Mouse (Mus musculus) layer of hippocampus, adult 9-11 months (tissue): ENCODE measurements around the gene Plekhm2.

Source experiments
- DNase-seq: peaks from one replicate; pipeline ENCODE4 v3.0.0; 2022

Gene Plekhm2

DNA sequence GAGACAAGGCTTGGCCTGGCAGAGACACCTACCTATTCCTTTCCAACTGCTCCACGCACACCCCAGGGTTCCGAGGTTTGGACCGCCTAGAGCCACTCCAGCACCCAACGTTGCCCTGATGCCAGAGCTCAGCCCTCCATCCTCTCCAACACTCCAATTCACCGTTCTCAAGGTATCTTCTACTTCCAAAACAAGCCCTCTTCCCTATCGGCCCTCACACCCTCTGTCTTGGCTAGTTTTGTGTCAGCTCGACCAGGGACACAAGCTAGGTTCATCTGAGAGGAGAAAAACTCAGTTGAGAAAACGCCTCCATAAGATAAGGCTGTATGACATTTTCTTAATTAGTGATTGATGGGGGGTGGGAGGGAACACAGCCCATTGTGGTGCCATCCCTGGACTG is at the start of gene Plekhm2:
Gene Plekhm2, minus strand, starts transcription at position 101 of the 400 bp plus-strand sequence.
- DNase-seq, result no peak

DNA sequence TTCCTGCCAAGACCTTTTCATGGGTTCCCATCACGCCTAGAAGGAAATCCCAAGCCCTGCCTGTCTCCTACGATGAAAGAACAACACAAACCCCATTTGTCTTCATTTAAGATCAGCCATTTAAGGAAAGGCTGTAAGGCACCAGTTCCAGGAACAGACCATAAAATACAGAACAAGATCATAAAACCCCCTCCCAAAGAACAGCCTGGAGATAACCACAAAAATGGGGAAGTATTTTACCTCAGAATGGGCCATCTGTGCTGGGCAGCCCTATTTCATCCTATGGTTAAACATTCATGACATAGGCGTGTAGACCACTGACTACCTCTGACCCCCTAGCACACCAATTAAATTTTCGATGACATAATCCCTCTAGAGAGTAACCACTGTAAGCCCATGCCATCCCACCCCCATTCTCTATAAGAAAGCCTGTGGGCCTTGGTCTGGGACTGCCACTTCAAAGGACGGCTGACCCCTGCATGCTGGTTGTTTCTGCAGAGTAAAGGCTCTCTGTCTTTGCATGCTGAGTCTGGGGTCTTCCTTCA is 49.0 kb upstream of the Plekhm2 start:
- DNase-seq, result no peak

DNA sequence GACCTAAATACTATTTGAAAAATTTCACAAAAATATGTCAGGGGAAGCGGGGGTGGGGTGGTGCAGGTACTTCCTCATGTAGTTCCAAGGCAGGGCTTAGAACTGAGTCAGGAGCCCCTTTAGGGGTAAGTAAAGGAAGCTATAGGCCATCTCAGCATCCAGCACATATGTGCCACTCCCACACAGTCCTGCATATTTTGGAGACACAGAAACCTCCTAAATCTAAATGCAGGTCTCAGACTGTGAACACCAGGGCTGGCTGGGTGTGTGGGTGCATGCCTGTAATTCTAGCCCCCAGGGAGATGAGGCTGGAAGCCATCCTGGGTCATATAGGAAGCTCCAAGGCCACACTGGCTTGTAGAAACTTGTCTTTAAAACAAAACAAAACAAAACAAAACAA is 46.6 kb upstream of the Plekhm2 start:
- DNase-seq, result no peak

DNA sequence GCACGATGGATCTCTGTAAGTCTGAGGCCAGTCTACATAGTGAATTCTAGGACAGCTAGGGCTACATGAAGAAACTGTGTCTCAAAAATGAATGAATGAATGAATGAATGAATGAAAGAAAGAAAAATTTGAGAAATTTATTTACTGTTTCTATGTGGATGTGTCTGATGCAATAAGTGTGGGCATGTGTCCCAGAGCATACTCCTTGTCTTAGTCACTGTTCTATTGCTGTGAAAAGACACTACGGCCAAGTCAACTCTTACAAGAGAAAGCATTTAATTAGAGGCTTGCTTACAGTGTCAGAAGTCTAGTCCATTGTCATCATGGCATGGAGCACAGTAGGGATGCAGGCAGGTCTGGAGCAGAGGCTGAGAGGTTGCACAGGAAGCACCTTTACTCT is 44.3 kb upstream of the Plekhm2 start:
- no peak for DNase-seq

DNA sequence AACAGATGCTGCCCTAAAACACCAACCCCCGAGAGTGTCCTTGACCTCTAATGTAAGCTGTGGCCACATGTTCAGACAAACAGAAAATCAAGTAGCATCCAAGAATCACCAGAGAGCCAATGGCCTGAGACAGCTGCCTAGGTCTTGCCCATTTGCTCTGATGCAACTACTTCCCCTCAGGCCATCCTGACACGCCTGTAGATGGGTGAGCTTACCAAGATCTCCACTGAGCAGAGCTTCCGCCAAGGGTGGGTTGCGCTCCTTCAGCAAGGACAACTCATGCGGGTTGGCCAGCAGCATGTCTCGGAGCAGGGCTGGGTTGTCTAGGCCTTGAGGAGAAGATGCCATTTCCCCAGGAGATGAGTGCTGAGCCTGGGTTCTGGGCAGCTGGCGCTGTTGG is 43.3 kb upstream of the Plekhm2 start:
- DNase-seq, result no peak

DNA sequence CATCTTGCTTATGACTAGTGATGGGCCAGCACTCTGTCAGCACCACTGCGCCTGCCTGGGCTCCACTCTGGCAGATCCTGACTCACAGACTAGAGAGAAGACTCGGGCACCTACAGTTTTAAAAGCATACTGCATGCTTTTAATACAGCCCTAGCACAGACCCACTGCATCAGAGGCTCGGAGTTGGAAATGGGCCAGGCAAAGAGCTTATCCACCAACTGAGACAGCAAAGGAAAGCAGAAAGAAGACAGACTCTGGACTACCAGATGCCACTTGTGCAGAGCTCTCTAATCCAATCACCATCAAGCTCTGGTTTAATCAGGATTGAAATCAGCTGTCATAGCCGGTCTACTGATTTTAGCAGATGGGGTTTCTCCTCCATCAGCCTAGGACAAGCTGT is 40.6 kb upstream of the Plekhm2 start:
- peak; percentile 91 for DNase-seq

DNA sequence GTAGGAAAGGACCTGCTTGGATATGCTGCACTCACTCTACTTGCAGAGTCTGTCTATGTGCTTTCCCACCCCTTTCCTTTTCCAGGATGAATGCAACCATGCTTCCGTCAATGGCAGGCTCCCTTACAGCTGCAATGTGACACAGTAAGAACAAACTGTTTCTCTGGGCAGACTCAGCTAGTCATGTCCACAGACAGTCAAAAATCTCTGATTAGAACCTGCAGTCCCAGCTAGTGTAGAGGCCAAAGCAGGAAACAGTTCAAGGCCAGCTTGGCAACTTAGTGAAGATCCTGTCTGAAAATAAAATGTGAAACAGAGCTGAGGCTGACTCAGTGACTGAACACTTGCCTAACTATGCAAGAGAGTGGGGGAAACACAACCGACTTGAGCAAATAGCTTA is 39.9 kb upstream of the Plekhm2 start:
- no peak for DNase-seq

DNA sequence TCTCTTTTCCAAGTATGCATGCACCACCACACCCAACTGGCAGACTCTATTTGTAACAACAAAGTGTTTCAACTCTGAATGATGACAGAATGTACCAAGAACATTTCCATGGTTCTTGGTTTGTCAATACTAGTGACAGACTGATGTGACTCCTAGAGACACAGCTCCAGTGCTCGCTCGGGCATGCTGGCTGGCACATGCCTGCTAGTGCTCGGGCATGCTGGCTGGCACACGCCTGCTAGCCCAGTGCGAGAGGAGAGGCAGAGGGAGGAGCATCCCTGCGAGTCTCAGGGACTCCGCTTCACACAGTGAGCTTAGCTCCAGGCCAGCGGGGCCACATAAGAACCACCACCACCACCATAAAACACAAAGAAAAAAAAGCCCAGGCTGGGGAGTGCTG is 30.0 kb upstream of the Plekhm2 start:
- no peak for DNase-seq

DNA sequence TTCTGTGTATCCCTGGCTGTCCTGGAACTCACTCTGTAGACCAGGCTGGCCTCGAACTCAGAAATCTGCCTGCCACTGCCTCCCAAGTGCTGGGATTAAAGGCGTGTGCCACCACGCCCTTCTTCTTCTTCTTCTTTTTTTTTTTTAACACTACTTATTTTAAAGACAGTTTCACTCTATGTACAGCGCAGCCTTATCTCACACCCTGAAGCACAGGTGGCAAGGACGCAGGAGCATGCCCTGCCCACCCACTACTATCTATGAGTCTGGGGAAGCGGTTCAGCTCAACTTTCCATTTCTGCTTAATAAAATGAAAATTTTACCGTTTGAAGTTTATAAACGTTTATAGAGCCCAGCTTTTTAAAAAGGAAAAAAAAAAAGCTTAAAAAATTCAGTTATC is 23.8 kb upstream of the Plekhm2 start:
- no peak for DNase-seq

DNA sequence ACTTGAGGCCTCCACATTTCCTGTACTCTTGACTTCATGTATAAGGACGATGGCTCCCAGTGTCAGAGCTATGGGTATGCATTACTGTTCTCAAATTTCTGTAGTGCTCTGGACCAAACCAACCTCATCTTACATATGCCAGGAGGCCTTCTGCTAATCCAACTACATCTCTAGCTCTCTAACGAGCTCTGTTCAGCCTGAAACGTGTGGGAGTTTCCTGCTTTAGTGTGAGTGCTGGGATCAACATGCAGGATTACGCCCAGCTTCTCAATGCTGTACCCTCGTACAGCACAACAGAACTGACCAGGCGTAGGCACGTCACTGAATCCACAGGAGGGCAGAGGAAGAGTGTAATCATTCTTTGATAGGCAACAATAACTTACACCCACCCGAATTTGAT is 21.8 kb upstream of the Plekhm2 start:
- DNase-seq, result peak; percentile 63

DNA sequence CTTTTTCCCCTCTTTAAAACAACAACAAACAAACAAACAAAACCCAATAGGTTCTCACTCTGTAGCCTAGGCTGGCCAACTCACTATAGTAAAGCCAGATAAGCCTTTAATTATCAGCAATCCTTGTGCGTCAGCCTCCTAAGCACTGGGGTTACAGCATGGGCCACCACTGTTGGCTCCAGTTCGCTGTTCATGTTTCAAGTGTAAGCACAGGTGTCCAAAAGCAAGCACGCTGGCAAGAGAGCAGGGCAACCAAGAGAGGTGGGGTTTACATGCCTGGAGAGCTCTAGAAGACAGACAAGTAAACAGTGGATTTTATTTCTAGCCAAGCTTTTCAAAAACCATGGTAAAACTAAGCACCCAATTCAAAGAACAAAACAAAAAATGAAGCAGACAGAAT is 21.4 kb upstream of the Plekhm2 start:
- DNase-seq, result no peak

DNA sequence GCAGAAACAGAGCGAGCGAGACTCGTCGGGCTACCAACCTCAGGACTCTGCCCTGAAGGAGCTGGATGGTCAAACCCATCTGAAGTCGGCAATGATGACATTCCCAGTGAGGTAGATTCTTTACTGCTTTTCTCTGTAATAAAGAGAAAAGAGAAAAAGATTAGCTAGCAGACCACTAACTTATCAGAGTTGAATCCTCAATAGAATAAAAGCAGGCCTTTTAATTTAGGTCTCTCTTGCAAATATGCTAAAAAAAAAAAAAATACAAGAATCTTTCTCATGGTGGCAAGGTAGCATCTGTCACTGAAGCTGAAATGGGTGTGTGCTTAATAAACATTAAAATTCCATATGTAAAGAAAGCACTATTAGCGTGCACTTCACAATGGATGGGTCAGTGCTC is 20.8 kb upstream of the Plekhm2 start, which contains the start of gene Rsc1a1:
Gene Rsc1a1, minus strand, starts transcription at position 101 of the 400 bp plus-strand sequence.
- no peak for DNase-seq

DNA sequence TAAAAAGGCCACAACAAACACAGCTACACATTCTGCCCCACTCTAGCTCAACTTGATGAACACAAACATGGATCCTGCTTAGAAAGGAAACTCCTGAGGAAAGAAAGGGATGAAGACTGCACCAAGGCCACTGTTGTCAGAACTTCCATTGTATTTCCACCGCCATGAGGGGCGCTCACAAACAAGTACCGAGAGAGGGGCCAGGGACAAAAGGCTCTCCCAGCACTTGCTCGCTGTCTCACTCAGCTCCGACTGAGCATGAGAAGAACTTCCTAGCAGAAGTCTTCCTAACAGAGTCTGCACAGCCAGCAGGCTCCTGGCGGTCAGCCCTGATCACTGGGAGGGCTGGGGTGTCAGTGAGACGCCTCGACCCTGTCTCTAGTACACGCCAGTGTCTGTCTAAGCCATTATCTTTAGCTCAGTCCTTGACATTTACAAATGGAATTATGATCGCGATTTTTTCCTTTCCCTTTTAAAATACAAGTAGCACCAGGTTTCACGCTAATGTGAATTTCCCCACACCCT is 18.1 kb upstream of the Plekhm2 start:
- DNase-seq, result no peak

DNA sequence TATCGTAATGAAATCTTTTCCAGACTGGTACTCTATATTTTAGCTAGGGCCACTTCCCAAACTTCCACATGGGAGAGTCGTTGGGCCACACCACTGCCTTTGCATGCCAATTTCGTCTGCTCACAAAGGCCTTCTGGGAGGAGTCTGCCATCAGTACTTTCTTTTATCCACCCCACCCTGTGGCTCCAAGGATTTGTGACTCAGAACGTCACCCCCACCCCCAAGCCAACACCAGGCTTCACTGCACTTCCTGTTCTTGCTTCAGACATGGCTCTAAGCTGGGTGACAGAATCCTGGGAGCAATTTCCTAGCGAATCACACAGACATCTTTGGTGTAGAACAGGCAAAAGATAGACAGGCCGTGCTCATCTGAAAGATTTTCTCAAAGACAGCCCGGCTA is 17.1 kb upstream of the Plekhm2 start:
- DNase-seq, result no peak

DNA sequence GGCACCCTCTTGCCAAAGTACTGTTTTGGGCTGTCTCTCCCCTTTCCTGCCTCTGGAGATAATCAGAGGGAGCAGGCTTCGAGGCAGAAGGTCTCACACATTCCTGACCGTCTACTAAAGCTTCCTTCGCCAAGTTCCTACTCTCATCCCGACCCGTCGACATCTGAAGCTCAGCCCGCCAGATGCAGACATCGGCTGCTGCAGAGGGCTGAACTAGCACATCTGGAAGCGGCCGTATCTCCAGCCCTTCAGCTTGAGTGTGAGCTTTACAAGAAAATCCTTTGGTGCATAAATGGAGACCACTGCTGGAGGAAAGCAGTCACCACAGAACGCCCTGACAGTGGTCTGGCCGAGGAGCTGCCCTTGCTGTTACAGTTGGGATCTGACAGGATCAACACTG is 16.2 kb upstream of the Plekhm2 start:
- DNase-seq, result no peak

DNA sequence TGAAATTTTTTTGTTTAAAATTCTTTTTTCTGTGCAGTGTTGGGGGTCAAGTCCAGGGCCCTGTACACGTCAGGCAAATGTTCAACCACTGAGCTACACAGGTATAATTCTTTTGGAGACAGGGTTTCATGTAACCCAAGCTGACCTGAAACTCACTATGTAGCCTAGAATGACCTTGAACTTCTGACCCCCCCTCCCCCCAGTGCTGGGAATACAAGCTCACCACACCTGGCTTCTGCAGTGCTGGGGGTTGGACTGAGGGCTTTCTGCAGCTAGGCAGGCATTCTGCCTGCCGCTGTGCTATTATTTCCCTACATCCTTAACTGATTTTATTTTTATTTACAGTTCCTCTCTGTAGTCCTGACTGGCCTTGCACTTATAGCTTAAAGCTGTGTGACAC is 14.3 kb upstream of the Plekhm2 start:
- DNase-seq, result no peak

DNA sequence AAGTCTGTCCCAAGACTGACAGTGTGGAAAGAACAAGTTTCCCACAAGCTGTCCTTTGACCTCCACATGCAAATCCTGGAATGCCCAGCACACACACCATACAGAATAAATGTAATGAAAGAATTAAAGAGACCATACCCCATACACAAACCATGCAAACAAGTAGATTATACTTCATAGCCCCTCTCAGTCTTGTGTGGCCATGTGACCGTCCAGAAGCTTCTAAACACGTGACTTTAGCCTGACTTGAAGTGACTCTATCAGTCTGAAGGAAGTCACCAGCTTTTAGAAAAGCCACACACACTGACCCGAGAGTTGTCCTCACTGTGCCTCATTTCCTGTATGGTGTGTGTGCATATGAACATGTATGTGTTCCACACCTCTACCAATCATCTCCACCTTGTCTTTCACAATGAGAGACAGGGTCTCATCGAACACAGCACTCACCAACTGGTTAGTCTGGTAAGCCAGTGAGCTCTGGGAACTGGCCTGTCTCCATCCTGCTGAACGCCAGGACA is 11.8 kb upstream of the Plekhm2 start:
- DNase-seq, result no peak

DNA sequence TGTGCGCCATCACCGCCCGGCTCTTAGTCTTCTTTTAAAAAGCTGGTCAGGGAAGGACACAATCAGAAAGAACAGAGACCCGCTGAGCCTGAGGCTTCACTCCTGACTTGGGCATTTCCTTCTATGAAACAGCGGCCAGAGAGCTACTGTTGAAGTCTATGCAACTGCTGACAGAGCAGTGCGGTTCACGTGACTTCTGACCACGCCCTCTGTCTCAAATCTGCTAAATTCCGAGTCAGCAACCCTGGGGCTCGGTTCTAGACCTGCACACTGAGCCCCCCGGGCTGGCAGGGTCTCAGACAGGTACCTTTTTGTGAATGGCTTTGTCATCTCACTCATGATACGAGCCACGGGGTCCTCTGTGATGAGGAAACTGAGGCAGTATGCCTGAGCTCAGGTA is 7.6 kb upstream of the Plekhm2 start:
- DNase-seq, result no peak

DNA sequence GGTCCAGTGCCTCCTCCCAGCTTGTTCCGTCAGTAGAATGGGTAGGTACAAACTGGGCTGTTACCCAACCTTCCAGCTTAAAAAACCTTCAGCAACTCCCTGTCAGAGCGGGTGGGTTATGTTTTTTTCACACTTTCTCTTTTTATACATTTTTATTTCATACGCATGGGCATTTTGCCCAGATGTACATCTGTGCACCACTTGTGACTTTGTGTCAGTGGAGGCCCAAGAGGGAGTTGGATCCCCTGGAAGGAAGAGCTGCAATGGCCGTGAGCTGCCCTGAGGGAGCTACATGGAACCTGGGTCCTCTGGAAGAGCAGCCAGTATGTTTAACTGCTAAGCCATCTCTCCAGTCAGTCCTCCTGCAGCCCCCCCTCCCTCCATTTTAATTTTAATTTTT is 6.7 kb upstream of the Plekhm2 start:
- DNase-seq, result no peak

DNA sequence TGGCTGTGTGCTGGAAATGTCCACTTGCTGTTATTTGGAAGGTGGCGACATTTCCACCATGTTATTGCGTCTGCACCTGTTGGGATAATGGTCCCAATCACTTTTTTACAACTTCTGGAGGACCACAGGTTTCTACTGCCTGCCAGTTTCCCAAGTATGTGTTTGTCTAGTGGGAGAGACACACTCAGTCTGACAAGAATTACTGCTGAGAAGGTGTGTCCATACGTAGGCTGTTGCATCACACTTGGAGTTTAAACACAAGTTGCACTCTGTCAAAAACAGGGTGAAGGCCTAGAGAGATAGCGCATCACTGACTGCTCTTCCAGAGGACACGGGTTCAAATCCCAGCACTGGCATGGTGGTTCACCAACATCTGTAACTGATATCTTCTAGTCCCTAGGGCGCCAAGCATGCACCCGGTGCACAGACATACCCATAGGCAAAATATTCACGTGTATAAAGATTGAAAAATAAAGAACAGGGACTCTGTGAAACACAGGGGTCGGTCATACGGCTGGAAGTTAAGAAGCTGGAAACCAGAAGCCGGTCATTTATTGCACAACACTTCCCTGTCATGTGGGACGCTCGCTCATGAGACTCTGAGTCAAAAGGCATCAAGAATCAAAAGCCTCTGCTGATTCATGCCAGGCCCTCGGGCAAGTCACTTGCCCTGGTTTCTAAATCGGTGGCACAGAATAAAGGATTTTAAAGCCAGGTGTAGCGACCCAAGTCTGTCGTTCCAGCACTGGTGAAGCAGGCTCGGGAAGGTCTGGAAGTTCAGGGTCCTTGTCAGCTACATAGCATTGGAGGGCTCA is 5.4 kb upstream of the Plekhm2 start:
- DNase-seq, result peak; percentile 65

DNA sequence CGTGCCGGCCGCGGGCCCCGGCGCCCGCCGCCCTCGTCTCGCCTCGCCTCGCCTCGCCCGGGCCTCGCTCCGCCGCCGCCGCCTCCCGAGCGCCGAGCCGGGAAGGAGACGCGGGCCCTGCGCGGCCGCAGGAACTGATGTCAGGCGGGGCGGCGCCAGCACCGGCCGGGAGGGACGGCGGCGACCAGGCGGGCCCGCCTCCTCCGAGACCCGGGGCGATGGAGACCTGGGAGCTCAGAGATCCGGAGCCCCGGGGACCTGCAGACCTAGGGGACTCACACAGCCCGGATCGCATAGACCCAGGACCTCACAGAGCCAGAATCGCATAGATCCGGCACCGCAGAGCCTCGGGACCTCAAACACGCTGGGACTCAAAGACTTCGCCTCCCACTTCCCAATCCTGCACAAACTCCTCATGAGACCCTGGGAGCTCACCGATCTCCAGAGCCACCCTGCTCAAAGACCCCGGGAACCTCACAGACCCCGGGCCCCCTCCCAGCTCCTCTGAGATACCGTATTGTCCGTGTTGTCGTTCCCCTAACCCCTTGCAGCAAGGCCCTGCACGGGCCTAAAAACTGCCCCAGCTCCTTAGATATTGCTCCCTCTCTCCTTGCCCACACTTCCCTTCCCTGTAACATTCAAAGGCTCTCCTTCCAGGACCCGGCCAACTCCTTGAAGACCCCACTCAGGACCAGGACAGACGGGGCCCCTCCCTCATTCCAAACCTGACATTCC is 521 bp downstream of the Plekhm2 start:
- DNase-seq, result peak; percentile 69

DNA sequence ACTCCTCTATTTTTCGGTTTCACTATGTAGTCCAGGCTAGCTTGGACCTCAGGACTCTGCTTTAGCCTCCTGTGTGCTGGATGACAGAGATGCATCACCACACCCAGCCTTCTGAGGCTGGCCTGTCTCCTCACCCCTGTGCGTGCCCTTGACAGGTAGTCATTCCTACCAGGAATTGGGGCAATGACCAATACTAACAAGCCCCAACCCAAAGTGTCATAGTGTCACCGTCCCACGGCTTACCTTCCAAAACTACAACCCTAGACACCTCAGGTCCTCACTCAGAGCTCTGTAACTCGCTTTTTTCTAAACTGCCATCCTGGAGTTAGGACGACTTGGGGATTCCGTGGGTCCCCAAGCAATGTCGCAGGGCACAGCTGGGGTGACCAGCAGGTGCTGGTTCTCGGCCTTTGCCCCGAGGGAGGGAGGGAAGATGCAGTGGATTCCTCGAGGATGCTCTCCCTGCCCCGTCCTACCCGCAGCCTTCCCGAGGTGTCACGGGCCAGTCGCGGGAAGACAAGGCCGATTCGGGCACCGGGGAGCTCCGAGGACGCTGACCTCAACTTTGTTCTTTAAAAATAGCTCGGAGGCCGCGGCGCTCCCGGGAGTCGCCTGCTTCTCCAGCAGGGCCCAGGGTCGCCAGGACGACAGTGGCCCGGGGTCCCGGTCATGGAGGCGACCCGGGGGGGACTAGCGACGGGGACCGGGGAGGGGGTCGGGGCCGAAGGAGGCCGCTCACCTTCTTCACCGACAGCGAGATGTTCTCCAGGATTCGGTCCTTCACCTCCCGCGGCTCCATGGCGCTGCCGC is 1.4 kb downstream of the Plekhm2 start:
- no peak for DNase-seq

DNA sequence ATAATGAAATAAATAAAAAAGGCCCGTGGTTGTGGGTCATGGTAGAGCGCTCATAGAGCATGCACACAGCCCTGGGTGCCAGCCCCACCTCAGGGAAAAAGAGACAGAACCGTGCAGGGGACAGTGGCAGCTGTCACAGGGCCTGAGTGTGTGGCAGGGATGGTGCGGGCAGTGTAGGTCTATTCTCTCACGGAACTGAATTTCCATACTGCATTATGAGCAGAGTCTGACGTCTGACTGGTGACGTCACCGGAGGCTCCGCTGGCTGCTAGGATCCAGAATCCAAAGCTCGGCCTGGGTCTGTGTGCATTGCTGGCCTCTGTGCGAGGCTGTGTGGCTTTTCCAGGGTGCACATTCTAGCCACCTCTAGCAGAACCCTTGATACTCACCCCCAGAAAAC is 3.8 kb downstream of the Plekhm2 start:
- DNase-seq, result no peak
